Mouse (Mus musculus): ENCODE data around the gene Prf1. TPM values are rescaled to one million over a fixed set of nuclear protein-coding genes. Genes with fewer than 3 reads are reported as not detected.

Gene Prf1
- total RNA-seq, 2 experiments from 2014 or later = not detected

DNA sequence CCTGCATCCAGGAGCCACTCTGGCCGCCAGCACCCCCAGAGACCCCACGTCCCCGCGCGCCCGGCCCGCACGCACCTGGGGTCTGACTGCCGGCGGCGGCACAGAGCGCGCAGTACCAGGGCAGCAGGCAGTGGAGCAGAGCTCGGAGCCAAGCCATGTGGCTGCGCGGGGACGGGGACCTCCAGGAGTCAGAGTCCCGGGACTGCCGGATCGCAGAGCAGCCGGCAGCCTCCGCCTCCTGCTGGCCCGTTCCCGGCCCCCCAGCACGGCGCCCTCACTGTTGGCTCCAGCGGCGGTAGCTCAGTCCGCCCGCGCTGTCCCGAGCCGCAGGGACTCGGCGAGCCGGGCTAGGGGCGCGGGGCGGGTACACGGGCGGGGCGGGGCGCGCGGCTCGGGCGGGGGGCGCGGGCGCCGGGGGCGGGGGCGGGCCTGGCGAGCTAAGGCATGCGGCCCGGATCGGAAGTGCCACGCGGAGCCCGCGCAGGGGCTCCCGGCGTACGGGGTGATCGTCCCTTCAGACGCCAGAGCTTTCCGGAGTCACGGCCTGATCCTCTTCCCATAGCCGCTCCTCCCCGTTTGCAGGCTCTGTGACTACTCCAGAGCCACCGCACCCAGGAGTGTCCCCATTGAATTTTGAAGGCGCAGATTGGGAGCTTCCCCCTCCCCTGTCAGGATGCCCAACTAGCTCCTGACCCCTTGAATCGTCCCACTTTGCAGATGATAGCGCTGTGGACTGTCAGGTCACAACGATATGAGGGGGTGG, 24.4 kb upstream of the Prf1 start, which contains the start of gene Adamts14:
TSS of gene Adamts14 (minus strand) at position 358 of the 763 bp plus-strand sequence.
- Histone ChIP-seq H3K27ac (peak within 1 kb of the TSS; percentile 76), H3K4me3 (peak within 1 kb of the TSS; percentile 78)
- intact Hi-C loops (cut with DNase I) = no loop called here
- TF ChIP-seq CTCF (IDR thresholded peaks at IDR 0.05) = no peak; the same call in 1 of the 2 replicates
- DNase-seq = peak; percentile 67

GRCm38 (mm10) chr10:61273844-61274215, 23.8 kb upstream of the Prf1 start:
- peak overlapping the region; percentile 76 for H3K27ac ChIP-seq
- peak; percentile 68 for DNase-seq
- intact Hi-C loops (cut with DNase I) = loop anchor here (2.0 kb wide), 1 partner anchor 63 kb away; no protein-coding TSS in a partner anchor
- peak overlapping the region; percentile 78 for H3K4me3 ChIP-seq
- TF ChIP-seq CTCF (IDR thresholded peaks at IDR 0.05) = no peak

- no peak for DNase-seq
- H3K27ac ChIP-seq = no peak overlapping the region
- TF ChIP-seq CTCF (IDR thresholded peaks at IDR 0.05) = no peak
- intact Hi-C loops (cut with DNase I) = loop anchor here (2.0 kb wide), 1 partner anchor 62 kb away; no protein-coding TSS in a partner anchor
- H3K4me3 ChIP-seq = no peak overlapping the region
These were observed 23.1 kb upstream of the Prf1 start for GRCm38 (mm10) chr10:61274532-61274931.

GRCm38 (mm10) chr10:61275669-61276110, 21.9 kb upstream of the Prf1 start:
- no peak overlapping the region for H3K27ac ChIP-seq
- intact Hi-C loops (cut with DNase I) = loop anchor here (2.0 to 5.0 kb wide), 2 partner anchors 61 to 63 kb away; no protein-coding TSS in a partner anchor
- TF ChIP-seq CTCF (IDR thresholded peaks at IDR 0.05) = peak; percentile 77

GRCm38 (mm10) chr10:61277051-61277450, 20.6 kb upstream of the Prf1 start:
- intact Hi-C loops (cut with DNase I) = loop anchor here (5.0 kb wide), 1 partner anchor 65 kb away; no protein-coding TSS in a partner anchor
- no peak overlapping the region for H3K4me3 ChIP-seq
- no peak for TF ChIP-seq CTCF (IDR thresholded peaks at IDR 0.05)
- no peak for DNase-seq
- H3K27ac ChIP-seq = no peak overlapping the region

More at GRCm38 (mm10) chr10:61275669-61276110, 21.9 kb upstream of the Prf1 start:
- H3K4me3 ChIP-seq = no peak overlapping the region
- DNase-seq = no peak

- Histone ChIP-seq H3K27ac (peak overlapping the region; percentile 72), H3K4me3 (peak overlapping the region; percentile 45)
- peak; percentile 79 for DNase-seq
- intact Hi-C loops (cut with DNase I) = loop anchor here (5.0 kb wide), 1 partner anchor 66 kb away; no protein-coding TSS in a partner anchor
- no peak for TF ChIP-seq CTCF (IDR thresholded peaks at IDR 0.05)
These were observed 19.5 kb upstream of the Prf1 start for GRCm38 (mm10) chr10:61277918-61278674.

DNA sequence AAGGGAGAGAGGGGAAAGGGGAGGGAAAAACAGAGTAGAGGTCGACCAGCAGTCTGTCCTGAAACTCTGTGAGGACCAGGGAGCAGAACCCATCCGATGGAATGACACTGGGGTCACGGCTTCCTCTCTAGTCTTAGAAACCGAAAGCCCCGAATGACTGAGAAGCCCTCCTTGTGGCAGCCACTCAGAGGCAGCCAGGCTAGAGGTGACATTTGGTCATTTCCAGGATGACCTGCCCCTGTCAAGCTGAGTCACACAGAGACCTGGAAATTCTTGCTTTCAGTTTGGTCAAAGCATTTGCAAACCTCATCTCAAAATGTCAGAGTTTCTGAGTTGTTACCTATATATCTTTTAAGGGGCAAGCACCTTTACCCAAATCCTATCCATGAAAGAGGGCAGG, 16.5 kb upstream of the Prf1 start:
- intact Hi-C loops (cut with DNase I) = no loop called here
- no peak for DNase-seq
- H3K27ac ChIP-seq = no peak overlapping the region
- no peak for TF ChIP-seq CTCF (IDR thresholded peaks at IDR 0.05)
- no peak overlapping the region for H3K4me3 ChIP-seq

DNA sequence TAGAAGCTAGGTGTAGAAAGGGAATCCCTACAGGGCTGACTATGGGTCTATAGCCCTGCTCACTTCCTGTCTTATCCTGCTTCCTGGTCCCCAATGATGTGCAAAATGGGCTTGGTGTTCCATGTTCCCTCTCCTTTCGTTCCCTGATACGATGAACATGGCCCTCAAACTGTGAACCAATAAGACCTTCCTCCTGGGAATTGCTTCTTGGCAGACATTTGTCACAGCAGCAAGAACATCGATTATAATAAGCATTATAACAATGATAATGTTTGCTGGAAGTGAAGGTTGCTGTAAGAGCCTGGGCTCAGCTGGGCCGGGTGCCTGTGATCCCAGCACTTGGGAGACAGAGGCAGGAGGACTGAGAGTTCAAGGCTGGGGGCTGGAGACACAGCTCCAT, 13.3 kb upstream of the Prf1 start:
- intact Hi-C loops (cut with DNase I) = no loop called here
- Histone ChIP-seq H3K4me3 (no peak overlapping the region), H3K27ac (peak overlapping the region; percentile 84)
- no peak for TF ChIP-seq CTCF (IDR thresholded peaks at IDR 0.05)
- no peak for DNase-seq

DNA sequence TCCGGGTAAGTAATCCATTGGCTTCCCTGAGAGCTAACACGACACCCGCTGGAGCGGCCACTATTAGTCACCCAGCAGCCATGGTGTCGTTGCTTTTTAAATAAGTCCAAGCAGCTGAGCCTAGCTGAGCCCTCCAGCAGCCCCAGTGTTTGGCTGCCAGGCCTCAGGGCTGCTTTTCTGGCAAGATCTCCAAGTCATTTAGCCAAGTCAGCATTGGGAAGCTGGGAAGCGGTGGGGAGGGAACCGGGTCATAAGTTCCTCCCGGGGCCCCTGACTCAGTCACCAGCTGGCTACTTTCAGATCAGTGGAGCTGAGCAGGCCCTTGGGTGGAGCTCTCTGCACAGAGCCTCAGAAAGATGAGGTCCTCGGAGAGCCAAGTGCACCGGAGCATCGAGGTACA, 12.4 kb upstream of the Prf1 start:
- peak overlapping the region; percentile 84 for H3K27ac ChIP-seq
- intact Hi-C loops (cut with DNase I) = no loop called here
- TF ChIP-seq CTCF (IDR thresholded peaks at IDR 0.05) = no peak

DNA sequence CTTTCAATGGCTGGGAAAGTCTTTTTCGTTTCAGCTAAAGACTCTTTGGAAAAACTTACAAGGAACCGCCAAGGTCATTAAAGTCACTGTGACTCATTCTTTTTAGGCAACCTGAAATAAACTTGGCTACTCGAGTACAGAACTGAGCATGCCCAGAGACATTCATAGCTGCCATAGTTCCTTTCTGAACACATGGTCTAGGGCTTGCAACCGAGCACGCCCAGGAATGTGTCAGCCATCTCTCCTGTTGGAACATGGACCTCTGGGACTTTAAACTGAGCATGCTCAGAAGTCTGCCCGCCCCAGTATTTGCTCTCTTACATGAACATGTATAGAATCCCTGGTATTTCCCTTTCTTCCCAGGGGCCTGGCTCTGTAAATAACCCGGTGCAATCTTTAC, 11.4 kb upstream of the Prf1 start:
- no peak for TF ChIP-seq CTCF (IDR thresholded peaks at IDR 0.05)
- Histone ChIP-seq H3K4me3 (peak overlapping the region; percentile 55), H3K27ac (peak overlapping the region; percentile 84)
- DNase-seq = peak; percentile 56
- intact Hi-C loops (cut with DNase I) = no loop called here

More for the DNA sequence above, 12.4 kb upstream of the Prf1 start:
- DNase-seq = peak; percentile 83
- H3K4me3 ChIP-seq = peak overlapping the region; percentile 55

DNA sequence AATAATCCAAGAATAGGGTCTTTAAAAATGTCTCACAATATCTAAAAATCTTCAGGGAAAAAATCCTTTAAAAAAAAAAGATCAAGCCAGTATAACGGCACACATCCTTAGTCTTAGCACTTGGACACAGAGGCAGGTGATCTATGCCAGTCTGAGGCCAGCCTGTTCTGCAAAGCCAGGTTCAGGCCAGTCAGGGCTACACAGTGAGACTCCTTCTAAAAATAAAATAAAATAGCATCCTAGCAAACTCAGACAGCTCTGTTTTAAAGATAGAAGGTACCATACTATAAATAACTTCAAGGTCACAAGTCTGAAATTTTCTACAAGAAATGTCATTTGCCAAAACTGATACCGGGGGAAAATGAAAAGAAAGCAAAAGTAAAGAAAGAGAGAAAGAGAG, 7.6 kb upstream of the Prf1 start:
- intact Hi-C loops (cut with DNase I) = no loop called here
- Histone ChIP-seq H3K4me3 (no peak overlapping the region), H3K27ac (peak overlapping the region; percentile 70)
- no peak for DNase-seq
- no peak for TF ChIP-seq CTCF (IDR thresholded peaks at IDR 0.05)

- no peak for DNase-seq
- TF ChIP-seq CTCF (IDR thresholded peaks at IDR 0.05) = no peak
- intact Hi-C loops (cut with DNase I) = no loop called here
- Histone ChIP-seq H3K4me3 (no peak overlapping the region), H3K27ac (peak overlapping the region; percentile 70)
These were observed 7.2 kb upstream of the Prf1 start for GRCm38 (mm10) chr10:61290479-61290878.

DNA sequence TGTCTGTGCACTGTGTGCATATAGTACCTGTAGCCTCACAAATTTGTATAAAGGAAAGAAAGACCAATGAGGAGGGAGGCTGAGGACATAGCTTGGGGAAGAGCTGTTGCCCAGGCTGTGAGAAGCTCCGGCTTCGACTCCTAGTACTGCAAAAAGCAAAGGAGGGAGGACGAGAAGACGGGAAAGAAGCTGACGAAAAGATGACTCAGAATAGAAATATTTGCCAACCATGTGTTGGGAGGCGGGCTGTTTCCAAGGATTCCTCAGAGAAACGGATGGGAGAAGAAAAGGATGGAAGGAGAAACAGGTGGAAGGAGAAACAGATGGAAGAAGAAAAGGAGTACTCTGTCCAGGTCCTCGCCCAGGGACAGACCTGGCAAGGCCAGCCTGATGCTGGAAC, 3.4 kb upstream of the Prf1 start:
- no peak for TF ChIP-seq CTCF (IDR thresholded peaks at IDR 0.05)
- Histone ChIP-seq H3K4me3 (no peak overlapping the region), H3K27ac (no peak overlapping the region)
- intact Hi-C loops (cut with DNase I) = no loop called here
- no peak for DNase-seq
